Mouse (Mus musculus) limb, embryonic 14.5 days (tissue): Measurements from ENCODE around the gene Inpp5d. TPM values are rescaled to one million over a fixed set of nuclear protein-coding genes. Genes with fewer than 3 reads are reported as not detected.

Experiments used
- ATAC-seq: fragments of 200-750 bp; cut with Nextera tagmentation; 2 replicates; pipeline ENCODE4 v1.8.0; 2017; ENCODE audit warnings: low read depth, moderate number of reproducible peaks, moderate TSS enrichment; ENCODE audit not compliant: low FRiP score
- DNase-seq: peaks from one replicate; pipeline ENCODE4 v3.0.0-alpha.2; 2015; ENCODE audit warnings: low spot score
- H3K27ac ChIP-seq: fragments of 300-500 bp; sonication (generic); replicated peaks from 2 replicates; pipeline ENCODE4 v1.5.1; 2014; ENCODE audit warnings: low read depth, mild to moderate bottlenecking, low read length, moderate library complexity, mixed read lengths
- H3K27me3 ChIP-seq: fragments of 300-500 bp; sonication (generic); 2 replicates; pipeline ENCODE4 v1.6.1; 2014; ENCODE audit warnings: low read length, mixed read lengths; ENCODE audit not compliant: control insufficient read depth, insufficient read depth
- H3K36me3 ChIP-seq: fragments of 300-500 bp; sonication (generic); 2 replicates; pipeline ENCODE4 v1.6.1; 2014; ENCODE audit warnings: mild to moderate bottlenecking, low read length, moderate library complexity, mixed read lengths; ENCODE audit not compliant: control insufficient read depth, insufficient read depth
- H3K4me1 ChIP-seq: fragments of 300-500 bp; sonication (generic); 2 replicates; pipeline ENCODE4 v1.6.1; 2014; ENCODE audit warnings: antibody characterized with exemption, low read length, mixed read lengths; ENCODE audit not compliant: control insufficient read depth, insufficient read depth
- H3K4me2 ChIP-seq: fragments of 300-500 bp; sonication (generic); replicated peaks from 2 replicates; pipeline ENCODE4 v1.6.1; 2014; ENCODE audit warnings: low read depth, mild to moderate bottlenecking, low read length, moderate library complexity; ENCODE audit not compliant: severe bottlenecking
- H3K4me3 ChIP-seq: fragments of 300-500 bp; sonication (generic); replicated peaks from 2 replicates; pipeline ENCODE4 v1.5.1; 2014; ENCODE audit warnings: low read length
- H3K9ac ChIP-seq: fragments of 300-500 bp; sonication (generic); 2 replicates; pipeline ENCODE4 v1.6.1; 2014; ENCODE audit warnings: mild to moderate bottlenecking, low read depth, low read length, moderate library complexity; ENCODE audit not compliant: severe bottlenecking
- H3K9me3 ChIP-seq: fragments of 300-500 bp; sonication (generic); 2 replicates; pipeline ENCODE4 v1.6.1; 2016; ENCODE audit warnings: low read length; ENCODE audit not compliant: control insufficient read depth
- POLR2A ChIP-seq: fragments of 200-500 bp; IDR thresholded peaks from 2 replicates; pipeline ENCODE4 v1.8.0; 2012; ENCODE audit warnings: inconsistent platforms, mild to moderate bottlenecking, moderate library complexity, borderline replicate concordance; ENCODE audit not compliant: insufficient read depth, insufficient read length; ENCODE audit errors: extremely low read depth
- WGBS: fragments of 180-500 bp; shearing (Covaris S2); extraction: QIAGEN DNeasy Blood & Tissue Kit; methylation state at CpG from one replicate; pipeline ENCODE4 v1.1.7; 2014; 5-methylcytosine and 5-hydroxymethylcytosine counted together
- polyA plus RNA-seq, 2 experiments: library from polyadenylated mRNA; depleted of rRNA in 1 of 2; stranded (reverse) in 1 of 2; unstranded in 1 of 2; fragments of >200 nt; fragmentation: Nextera tagmentation in 1 of 2; extraction: Ambion mirVana in 1 of 2; gene quantifications; 2 replicates each; pipeline versions ENCODE4 v1.2.1 to v1.2.3; 2012 to 2014

Inpp5d gene
- polyA plus RNA-seq, 2 experiments = 5.9 to 9.7 TPM

DNA sequence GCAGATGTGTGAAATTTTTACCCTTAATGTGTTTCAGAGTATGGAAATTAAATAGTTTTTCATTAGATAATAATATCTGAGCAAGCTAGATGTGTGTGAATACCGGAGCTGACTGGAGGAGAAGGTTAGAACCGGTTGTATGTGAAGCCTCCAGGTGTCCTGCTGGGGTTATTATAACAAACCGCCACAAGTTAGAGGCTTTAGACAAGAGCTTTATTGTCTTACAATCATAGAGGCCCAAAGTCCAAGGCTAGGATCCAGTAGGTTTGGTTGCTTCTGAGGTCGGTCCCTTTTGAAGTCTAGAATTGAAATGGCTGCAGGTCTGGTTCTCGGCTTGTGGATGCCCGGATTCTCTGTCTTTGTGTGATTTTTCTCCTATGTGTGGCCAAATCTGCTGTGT, 41.1 kb upstream of the Inpp5d start:
- no peak for DNase-seq
- ATAC-seq = no peak
- 83% methylated on average over 6 of the region's 6 CpGs for WGBS
- Histone ChIP-seq H3K4me2 (no peak overlapping the region), H3K9ac (no peak overlapping the region), H3K36me3 (no peaks in the 10 kb centered on the region), H3K4me3 (no peak overlapping the region), H3K27ac (no peak overlapping the region), H3K9me3 (no peaks in the 10 kb centered on the region), H3K4me1 (peaks cover 9% of the 10 kb centered on the region), H3K27me3 (no peaks in the 10 kb centered on the region)
- TF ChIP-seq POLR2A = no peak

DNA sequence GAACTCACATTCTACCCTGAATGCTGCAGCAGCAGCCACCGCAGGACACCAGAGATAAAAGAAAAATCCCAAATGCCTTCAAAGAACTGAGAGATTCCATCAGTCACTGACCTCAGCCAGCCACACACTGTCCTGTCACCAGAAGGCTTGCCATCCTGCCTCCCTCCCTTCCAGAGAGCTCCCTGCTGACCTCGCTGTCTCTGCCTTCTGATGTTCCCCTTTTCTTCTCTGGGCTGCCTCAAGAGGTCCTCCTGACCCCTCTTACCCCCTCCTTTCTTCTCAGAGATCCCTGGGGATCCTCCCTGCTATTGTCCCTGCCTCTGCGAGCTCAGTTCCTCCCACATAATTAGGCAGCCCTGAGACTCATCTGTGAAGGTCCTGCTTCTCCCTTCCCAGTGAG, 39.3 kb upstream of the Inpp5d start:
- WGBS = 9% methylated on average over 3 of the region's 3 CpGs
- no peaks in the 10 kb centered on the region for H3K27me3 ChIP-seq
- H3K4me2 ChIP-seq = no peak overlapping the region
- DNase-seq (no peak), ATAC-seq (no peak)
- H3K4me1 ChIP-seq = no peaks in the 10 kb centered on the region
- H3K36me3 ChIP-seq = no peaks in the 10 kb centered on the region
- H3K27ac ChIP-seq = no peak overlapping the region
- no peaks in the 10 kb centered on the region for H3K9me3 ChIP-seq
- H3K9ac ChIP-seq = no peak overlapping the region
- TF ChIP-seq POLR2A = no peak
- H3K4me3 ChIP-seq = no peak overlapping the region

DNA sequence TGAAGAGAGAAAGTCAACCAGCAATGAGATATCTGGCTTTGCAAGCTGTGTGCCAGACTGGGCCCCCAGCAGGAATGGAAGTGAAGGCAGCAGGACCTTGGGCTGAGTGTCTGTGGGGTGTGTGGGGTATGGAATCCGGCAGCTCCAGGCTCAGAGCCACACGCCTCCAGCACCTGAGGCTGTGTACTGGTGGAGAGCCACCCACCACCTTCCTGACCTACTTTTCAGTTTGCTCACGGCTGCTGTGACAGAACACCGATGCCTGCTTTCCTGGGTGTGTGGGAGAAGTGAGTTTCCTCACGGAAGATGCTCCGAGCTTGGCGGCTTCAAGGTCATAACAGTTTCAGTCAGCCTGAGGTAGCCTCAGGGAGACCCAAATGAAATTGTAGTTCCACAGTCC, 30.9 kb upstream of the Inpp5d start:
- H3K36me3 ChIP-seq = no peaks in the 10 kb centered on the region
- H3K9ac ChIP-seq = no peak overlapping the region
- no peak overlapping the region for H3K4me3 ChIP-seq
- no peaks in the 10 kb centered on the region for H3K9me3 ChIP-seq
- DNase-seq = no peak
- no peak overlapping the region for H3K27ac ChIP-seq
- H3K4me1 ChIP-seq = no peaks in the 10 kb centered on the region
- no peak for ATAC-seq
- H3K27me3 ChIP-seq = no peaks in the 10 kb centered on the region
- H3K4me2 ChIP-seq = no peak overlapping the region
- TF ChIP-seq POLR2A = no peak
- WGBS = 81% methylated on average over 7 of the region's 7 CpGs

DNA sequence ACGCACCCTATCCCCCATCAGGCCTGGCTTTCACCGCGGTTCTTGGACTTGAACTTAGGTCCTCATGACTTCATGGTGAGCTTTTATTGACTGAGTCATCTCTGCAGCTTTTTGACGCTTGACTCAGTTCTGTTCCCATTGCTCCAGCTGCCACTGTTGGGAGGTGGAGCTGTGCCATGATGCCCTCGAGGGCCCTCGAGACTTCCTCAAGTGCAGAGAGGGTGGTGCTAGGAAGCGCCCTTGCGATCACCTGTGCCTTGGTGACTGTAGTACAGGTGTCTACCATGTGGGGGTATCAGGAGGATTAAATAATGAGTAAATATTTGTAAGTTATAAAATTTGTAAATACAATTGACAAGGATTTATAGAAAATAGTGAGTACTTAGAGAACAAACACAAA, 30.1 kb upstream of the Inpp5d start:
- no peaks in the 10 kb centered on the region for H3K36me3 ChIP-seq
- TF ChIP-seq POLR2A = no peak
- H3K27me3 ChIP-seq = no peaks in the 10 kb centered on the region
- H3K4me2 ChIP-seq = no peak overlapping the region
- DNase-seq = no peak
- H3K9me3 ChIP-seq = no peaks in the 10 kb centered on the region
- no peak overlapping the region for H3K4me3 ChIP-seq
- ATAC-seq = no peak
- H3K9ac ChIP-seq = no peak overlapping the region
- no peak overlapping the region for H3K27ac ChIP-seq
- 87% methylated on average over 8 of the region's 8 CpGs for WGBS
- H3K4me1 ChIP-seq = no peaks in the 10 kb centered on the region

DNA sequence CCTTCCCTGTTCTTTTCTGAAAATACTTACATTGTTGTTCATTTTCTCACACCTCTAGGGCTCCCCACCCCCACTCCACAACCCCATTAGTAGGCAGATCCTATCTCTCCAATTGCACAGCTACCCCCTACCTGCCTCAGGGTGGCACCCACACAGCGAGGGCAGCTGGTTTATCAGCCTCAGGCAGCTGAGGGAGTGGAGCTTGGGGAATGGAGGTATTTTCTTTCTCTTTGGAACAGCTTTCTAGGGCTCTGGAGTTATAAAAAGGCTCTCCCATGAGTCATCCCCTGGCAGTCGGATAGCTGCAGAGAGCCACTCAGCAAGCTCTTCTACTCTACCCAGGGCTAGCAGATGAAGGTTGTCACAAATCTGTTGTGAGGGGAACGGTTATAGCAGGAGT, 25.9 kb upstream of the Inpp5d start:
- H3K27me3 ChIP-seq = no peaks in the 10 kb centered on the region
- no peak overlapping the region for H3K4me2 ChIP-seq
- WGBS = 72% methylated on average over 3 of the region's 3 CpGs
- no peak overlapping the region for H3K9ac ChIP-seq
- H3K4me1 ChIP-seq = no peaks in the 10 kb centered on the region
- DNase-seq (no peak), ATAC-seq (no peak)
- TF ChIP-seq POLR2A = no peak
- H3K36me3 ChIP-seq = no peaks in the 10 kb centered on the region
- no peaks in the 10 kb centered on the region for H3K9me3 ChIP-seq
- H3K27ac ChIP-seq = no peak overlapping the region
- H3K4me3 ChIP-seq = no peak overlapping the region

DNA sequence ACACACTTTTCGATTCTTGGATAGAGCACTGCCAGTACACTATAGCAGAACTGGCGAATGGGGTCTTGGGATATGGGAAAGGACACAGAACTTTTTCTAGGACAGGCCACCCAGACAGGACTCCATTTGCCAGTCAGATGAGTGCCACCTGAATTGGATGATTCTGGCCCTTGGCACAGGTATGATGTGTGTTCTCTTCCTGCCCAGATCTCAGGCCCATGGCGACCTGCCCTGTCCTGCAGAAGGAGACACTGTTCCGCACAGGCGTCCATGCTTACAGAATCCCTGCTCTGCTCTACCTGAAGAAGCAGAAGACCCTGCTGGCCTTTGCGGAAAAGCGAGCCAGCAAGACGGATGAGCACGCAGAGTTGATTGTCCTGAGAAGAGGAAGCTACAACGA, 25.4 kb upstream of the Inpp5d start:
- TF ChIP-seq POLR2A = no peak

More for the DNA sequence above, 25.4 kb upstream of the Inpp5d start:
- ATAC-seq (no peak), DNase-seq (no peak)
- no peaks in the 10 kb centered on the region for H3K36me3 ChIP-seq
- no peak overlapping the region for H3K4me2 ChIP-seq
- no peaks in the 10 kb centered on the region for H3K9me3 ChIP-seq
- no peaks in the 10 kb centered on the region for H3K27me3 ChIP-seq
- H3K4me3 ChIP-seq = no peak overlapping the region
- WGBS = 89% methylated on average over 10 of the region's 10 CpGs
- H3K9ac ChIP-seq = no peak overlapping the region
- H3K27ac ChIP-seq = no peak overlapping the region
- H3K4me1 ChIP-seq = no peaks in the 10 kb centered on the region
